Mouse (Mus musculus): ENCODE results near the gene Gm21833. TPM values are rescaled to one million over a fixed set of nuclear protein-coding genes. Genes with fewer than 3 reads are reported as not detected.

Gene Gm21833
- not detected in 2 replicates for polyA plus RNA-seq (2012; rRNA removed)

GRCm38 (mm10) chr16:82828082-82828481 lies at the start of gene Gm21833:
TSS of gene Gm21833 (plus strand) at chr16:82828382.

Measured in ovary, adult 2 months (tissue).